Comparison of ENCODE assay signal across 8 mouse cellular contexts in the genomic region with DNA sequence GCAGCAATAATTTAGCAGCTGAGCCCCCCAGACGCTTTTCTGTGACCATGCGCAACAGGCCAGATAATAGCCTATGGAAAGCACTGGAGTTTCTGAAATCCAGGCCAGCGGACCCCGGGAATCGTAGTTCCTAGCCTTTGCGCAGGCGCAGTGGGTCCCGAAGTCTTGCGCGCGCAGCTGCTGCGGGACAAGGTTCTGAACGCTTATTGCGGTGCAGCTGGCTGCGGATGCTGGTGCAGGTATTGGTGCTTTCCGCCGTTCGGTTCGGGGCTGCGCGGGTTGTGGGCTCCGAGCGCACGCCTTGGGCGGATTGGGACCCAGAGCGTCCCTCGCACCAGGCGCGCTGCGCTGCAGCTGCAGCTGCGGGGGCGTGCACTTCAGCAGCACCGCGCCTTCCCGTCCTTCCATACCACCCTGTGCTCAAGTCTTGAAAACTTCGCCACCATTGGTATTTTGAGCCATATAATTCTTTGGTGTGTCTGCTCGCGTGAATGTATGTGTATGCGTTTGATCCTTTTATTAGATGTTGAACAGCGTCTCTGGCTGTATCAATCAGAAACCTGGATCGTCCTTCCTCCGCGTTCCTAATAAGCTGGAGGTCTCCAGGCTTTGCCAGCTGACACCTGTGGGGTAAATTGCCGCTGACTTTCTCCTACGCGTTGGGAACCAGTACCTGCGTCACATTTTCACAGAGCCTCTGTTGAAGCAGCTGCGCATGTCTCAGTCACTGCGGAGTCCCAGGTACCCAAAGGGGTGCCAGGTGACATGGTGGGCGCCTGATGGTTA. TPM values are rescaled to one million over a fixed set of nuclear protein-coding genes. Genes with fewer than 3 reads are reported as not detected.
A peak's percentile ranks its signal among the peaks of the same experiment; 100 is the strongest.
DNase-seq lines count a peak whose midpoint lies in the region.

A gene (plus strand): TSS at position 209 of the 786 bp plus-strand sequence.

- peak within 1 kb of the TSS; percentile 79 for H3K27ac ChIP-seq in embryonic facial prominence, embryonic 10.5 days (replicated peaks)

- peak; percentile 84 for DNase-seq in adrenal gland, postnatal 25 days
- peak; percentile 94 for DNase-seq in embryonic facial prominence, embryonic 10.5 days (ENCODE audit: low spot score)
- DNase-seq in heart, adult 18-20 months: peak; percentile 62 to 82
- peak; percentile 39 for DNase-seq in kidney, adult 11 months
- DNase-seq in left cerebral cortex, postnatal 36 days (ENCODE audit: low spot score in 2 of 2): peak; percentile 93
- peak; percentile 92 for DNase-seq in mesoderm, embryonic 11.5 days (ENCODE audit: low read depth, low spot score)
- DNase-seq in right cerebral cortex, postnatal 36 days (ENCODE audit: low spot score in 2 of 2): peak; percentile 87 to 90
- DNase-seq in urinary bladder, postnatal 36 days (ENCODE audit: low spot score in 2 of 2): peak; percentile 37 to 61

- peaks cover 14% of the 10 kb centered on the region for H3K27me3 ChIP-seq in embryonic facial prominence, embryonic 10.5 days (replicated peaks; ENCODE audit: low read depth, poor library complexity, severe bottlenecking)

- H3K9me3 ChIP-seq in embryonic facial prominence, embryonic 10.5 days: no peaks in the 10 kb centered on the region

- H3K4me1 ChIP-seq in embryonic facial prominence, embryonic 10.5 days: peaks cover 15% of the 10 kb centered on the region

- WGBS in embryonic facial prominence, embryonic 10.5 days: 1% methylated on average over 50 of the region's 50 CpGs

- peak within 1 kb of the TSS; percentile 71 for H3K4me3 ChIP-seq in embryonic facial prominence, embryonic 10.5 days

- no peaks in the 10 kb centered on the region for H3K36me3 ChIP-seq in embryonic facial prominence, embryonic 10.5 days (replicated peaks)

- intact Hi-C loops in left cerebral cortex, postnatal 36 days (cut with DNase I): loop anchor here (2.0 kb wide), 1 partner anchor 31 kb away; a partner anchor contains a TSS

RNA-seq across cellular contexts. Expression of the gene that starts here (rescaled TPM):
- total RNA-seq in adrenal gland, postnatal 25 days (2021): 1.4 and 5.2 TPM in 2 replicates
- 1.00 and 1.3 TPM in 2 replicates for polyA plus RNA-seq in embryonic facial prominence, embryonic 10.5 days (2016; fragmentation: Nextera tagmentation; extraction: Ambion mirVana)
- total RNA-seq in heart, adult 18-20 months (2021): under 1 TPM; 0.15 to 0.39 TPM
- 10 to 100 TPM; 49.5 to 49.8 TPM for total RNA-seq in left cerebral cortex, postnatal 36 days (2021)

Comparison
In these comparisons a context has a peak if more than half of its experiments do, and no peak if none do; other contexts are left out.
1. Peak in every context shown above with its lines: DNase-seq, H3K4me3 ChIP-seq and H3K27ac ChIP-seq.
2. Peak in DNase-seq in heart, adult 18-20 months; RNA of the gene not detected or under 1 TPM.
3. DNase-seq: peak in every context shown above with its lines; median percentile 94 in embryonic facial prominence, embryonic 10.5 days; 93 in left cerebral cortex, postnatal 36 days; 92 in mesoderm, embryonic 11.5 days; 88 in right cerebral cortex, postnatal 36 days; 84 in adrenal gland, postnatal 25 days; 72 in heart, adult 18-20 months; 49 in urinary bladder, postnatal 36 days; 39 in kidney, adult 11 months.